Mouse (Mus musculus) myocyte (in vitro differentiated cells): ENCODE measurements at regions not wholly inside any gene's neighbourhood (a gene's known extent, or its start where the extent isn't known, plus 50 kb on each side); places are given as distances from the start of the nearest gene placed in this dataset.

Source experiments
- MYOD1 ChIP-seq, 3 experiments: IDR thresholded peaks; one replicate each; pipeline ENCODE4 v1.6.1; 2011; ENCODE audit warnings: control low read depth in 2 of 3, low read depth in 2 of 3, mild to moderate bottlenecking in 2 of 3, moderate library complexity in 1 of 3; ENCODE audit not compliant: insufficient read length in 2 of 3, control insufficient read depth in 1 of 3
- POLR2A ChIP-seq: IDR thresholded peaks from one replicate; pipeline ENCODE4 v1.6.1; 2011; ENCODE audit warnings: low read depth, mild to moderate bottlenecking, control low read depth, moderate library complexity; ENCODE audit not compliant: insufficient read length

- no peak for TF ChIP-seq POLR2A
- TF ChIP-seq MYOD1 (IDR thresholded peaks at IDR 0.05; ENCODE audit: control insufficient read depth in 1 of 3, insufficient read length in 2 of 3, low read depth in 2 of 3), result no peak
These were observed 80.3 kb upstream of the Six2 start for GRCm38 (mm10) chr17:85768341-85768740.
